Mouse (Mus musculus): Measurements from ENCODE around the gene Frmd3.
"Not testable (repeated sequence)": the region's sequence is repeated elsewhere in the genome, so short reads cannot be mapped to it uniquely, and the experiment has no call there.

The Frmd3 gene

DNA sequence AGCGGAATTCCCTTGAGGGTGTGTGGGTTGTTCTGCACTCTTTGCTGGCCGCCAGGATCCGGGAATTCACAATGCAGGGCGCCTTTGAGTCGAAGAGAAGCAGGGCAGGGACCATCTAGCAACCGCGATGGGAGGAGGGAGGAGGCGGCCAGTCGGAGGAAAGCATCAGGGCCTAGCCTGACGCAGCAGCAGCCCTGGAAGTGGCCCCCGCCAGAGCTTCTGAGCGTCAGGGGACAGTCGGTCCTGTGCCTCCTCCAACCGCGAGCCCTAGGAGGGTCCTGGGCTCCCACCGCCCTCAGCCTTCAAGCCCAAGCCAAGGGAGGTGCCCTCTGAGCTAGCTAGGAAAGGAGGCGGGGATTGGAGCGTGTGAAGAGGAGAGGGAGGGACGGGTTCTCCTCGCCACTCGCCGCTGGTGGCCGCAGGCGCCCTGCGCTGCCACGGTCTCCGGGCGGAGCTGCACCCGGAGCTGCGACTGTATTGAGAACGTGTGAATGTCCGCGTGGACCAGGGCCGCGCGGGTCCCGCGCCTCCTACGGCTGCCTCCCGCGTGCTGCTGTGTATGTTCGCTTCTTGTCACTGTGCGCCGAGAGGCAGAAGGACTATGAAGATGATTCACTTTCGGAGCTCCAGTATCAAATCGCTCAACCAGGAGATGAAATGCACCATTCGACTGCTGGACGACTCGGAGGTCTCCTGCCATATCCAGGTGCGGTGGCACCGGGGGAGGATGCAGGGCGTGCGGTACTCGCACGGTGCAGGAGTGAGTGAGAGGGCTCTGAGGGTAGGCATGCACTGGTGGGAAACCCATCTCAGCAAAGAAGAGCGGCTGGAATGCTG is at the start of gene Frmd3:
TSS of gene Frmd3 (plus strand) at position 232 of the 837 bp plus-strand sequence.
- DNase-seq: peak; percentile 84

DNA sequence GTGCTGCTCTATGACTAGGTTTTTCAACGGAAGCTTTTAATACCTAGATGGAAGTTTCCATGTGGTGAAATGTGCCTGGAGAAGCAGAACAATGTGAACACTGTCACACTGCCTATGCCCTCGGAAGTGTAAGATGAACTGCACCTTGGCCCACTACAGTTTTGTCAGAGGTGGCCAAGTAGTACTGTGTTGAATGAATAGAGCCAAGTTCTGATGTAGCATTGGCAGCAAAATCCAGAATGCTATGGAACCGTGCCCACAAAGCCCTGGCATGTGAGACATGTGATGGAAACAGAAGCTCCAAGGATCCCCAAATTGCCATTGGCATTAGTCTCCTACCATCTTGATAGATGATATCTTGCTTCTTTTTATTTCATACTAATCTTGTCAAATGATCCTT is 32.8 kb upstream of the Frmd3 start:
- no peak for DNase-seq

DNA sequence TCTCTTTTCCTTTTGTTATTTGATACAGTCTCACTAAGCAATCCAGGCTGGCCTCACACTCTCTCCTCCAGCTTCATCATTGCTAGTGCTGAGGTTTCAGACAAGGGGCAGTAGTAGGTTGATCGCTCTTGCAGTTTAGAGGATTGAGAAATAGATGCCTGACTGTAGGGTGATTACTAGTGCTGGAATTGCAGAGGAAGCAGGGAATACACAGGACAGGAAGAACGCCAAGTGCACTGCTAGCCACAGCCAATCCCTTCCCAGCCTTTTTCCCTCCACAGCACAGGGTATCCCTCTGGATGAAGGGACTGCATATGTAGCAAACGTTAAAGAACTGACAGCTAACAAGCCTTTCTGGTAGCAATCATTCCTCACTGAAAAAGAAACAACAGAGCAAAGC is 965 bp upstream of the Frmd3 start:
- no peak for DNase-seq

DNA sequence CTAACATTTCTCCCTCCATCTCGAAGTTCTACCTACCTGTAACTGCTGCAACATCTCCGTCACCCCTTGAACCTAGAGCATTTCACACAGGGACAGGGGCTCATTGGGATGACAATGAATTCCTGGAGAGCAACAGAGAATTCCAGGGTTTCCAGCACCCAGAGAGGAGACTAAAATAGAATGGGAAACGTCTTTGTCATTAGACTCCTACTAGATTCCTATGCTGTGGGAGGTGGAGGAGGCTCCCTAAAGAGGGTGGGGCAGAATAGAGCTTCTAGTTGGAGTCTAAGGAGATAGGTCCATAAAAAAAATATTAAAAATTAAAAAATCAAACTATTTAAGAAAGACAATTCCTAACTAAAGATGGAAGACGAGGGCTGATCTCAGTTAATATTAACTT is 542 bp upstream of the Frmd3 start:
- DNase-seq: no peak

GRCm38 (mm10) chr4:74014048-74014500 is 832 bp downstream of the Frmd3 start:
- DNase-seq: peak; percentile 36

- no peak for DNase-seq
Measured at GRCm38 (mm10) chr4:74020084-74020483, 6.8 kb downstream of the Frmd3 start.

GRCm38 (mm10) chr4:74043226-74043625 is 30.0 kb downstream of the Frmd3 start:
- DNase-seq: no peak

DNA sequence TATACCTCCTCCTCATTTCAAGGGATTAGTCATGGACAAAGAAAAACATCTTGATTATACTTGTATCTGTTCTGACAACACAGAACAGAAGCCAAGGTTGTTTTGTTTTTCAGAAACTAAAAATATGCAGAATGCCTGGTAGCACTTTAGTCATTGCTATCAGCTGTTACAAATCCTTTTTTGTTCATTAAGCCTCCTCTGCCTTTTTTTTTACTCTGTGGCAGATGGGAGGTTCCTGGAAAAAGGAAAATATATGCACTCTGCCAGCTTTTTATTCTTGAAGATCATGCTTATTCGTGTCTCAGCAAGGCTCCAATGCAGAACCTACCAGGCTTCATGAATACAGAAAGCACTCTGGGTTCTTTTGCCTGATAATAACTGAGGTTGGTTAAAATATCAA is 38.5 kb downstream of the Frmd3 start:
- DNase-seq: no peak

DNA sequence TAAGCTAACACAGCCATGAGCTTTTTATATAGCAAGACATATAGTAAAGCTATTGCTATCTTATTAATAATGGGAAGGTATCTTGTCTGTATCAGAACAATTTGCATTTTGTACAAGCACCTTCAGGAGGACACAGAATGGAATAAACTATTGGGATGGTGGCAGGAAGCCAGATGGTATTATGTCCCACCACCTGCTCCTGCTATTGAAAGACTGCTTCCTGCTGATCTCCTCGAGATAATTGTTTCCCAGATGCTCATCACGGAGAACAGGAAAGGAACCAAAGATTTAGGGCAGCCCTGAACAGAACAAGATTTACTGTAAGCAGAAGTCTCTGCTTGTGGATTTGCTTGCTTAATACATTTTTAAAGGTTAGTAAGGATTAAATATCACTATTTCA is 63.5 kb downstream of the Frmd3 start:
- no peak for DNase-seq

DNA sequence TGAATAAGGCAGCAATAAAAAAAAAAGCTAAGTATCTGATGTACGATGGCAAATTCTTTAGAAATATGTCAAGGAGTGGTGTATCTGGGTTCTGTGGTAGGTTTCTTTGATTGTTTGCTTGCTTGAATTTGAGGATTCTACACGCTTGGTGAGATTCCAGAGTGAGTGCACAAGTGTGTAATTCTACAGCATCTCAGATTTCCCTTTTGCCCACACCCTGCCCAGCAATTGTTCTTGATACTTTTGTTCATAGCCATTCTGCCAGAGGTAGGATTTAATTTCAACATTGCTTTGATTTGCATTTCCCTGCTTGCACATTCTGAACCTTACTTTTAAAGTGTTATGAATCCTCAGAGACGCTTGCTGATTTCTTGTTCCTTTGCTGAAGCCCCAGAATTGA is 97.6 kb downstream of the Frmd3 start:
- no peak for DNase-seq

- DNase-seq: no peak
Measured at GRCm38 (mm10) chr4:74191528-74191927, 178.3 kb downstream of the Frmd3 start.

DNA sequence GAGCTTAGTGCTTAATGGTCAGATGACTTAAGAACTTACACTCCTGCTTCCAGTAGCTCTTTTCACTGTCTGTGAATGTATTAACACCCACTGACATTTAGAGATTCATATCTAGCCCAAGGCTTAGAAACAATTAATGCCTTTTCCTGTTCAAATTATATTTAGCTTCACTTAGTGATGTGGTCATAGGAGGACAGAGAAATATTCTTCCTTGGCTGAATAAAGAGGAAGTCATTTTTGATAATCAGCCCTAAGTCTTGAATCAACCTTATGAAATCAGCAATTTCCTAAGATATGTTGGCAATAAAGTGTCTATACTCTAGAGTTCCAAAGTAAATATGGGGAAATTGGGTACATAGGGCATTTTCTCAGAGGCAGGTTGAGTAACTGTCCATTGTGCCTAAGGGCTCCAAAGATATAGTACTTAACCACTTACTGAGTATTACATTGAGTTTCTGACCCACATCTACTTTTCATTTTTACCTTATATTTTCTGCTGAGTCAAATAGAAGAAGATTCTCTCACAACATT is 188.1 kb downstream of the Frmd3 start:
- no peak for DNase-seq

DNA sequence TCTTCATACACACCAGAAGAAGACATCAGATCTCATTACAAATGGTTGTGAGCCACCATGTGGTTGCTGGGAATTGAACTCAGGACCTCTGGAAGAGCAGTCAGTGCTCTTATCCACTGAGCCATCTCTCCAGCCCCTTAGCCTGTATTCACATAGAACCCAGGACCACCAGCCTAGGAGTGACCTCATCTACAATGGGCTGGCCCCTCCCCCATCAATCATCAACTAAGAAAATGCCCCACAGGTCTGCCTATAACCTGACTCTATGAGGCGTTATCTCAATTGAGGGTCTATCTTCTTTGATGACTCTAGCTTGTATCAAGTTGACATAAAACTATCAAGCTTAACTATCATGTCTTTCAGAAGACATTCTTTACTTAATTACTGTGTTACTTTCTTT is 208.5 kb downstream of the Frmd3 start:
- not testable (repeated sequence) for DNase-seq

DNA sequence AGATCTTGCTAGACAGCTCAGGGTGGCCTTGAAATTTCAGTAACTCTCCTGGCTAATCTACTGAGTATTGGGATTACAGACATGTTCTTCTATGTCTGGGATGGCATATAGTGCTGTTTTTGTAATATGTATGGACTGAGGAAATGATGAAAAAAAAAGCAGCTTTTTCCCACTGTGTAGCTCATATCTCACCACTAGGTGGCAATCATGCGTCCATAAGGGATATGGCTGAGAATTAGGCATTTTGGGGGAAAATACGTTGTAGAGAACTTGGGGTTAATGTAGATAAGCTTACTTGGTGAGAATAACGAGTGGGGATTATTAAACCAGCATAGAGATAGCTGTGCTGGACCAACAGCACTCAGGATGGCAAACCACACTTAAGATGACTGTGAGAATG is 209.1 kb downstream of the Frmd3 start:
- DNase-seq: peak; percentile 50

- no peak for DNase-seq
Measured at GRCm38 (mm10) chr4:74224210-74224609, 211.0 kb downstream of the Frmd3 start.

- peak; percentile 8 for DNase-seq
Measured at GRCm38 (mm10) chr4:74230994-74231393, 217.8 kb downstream of the Frmd3 start.

DNA sequence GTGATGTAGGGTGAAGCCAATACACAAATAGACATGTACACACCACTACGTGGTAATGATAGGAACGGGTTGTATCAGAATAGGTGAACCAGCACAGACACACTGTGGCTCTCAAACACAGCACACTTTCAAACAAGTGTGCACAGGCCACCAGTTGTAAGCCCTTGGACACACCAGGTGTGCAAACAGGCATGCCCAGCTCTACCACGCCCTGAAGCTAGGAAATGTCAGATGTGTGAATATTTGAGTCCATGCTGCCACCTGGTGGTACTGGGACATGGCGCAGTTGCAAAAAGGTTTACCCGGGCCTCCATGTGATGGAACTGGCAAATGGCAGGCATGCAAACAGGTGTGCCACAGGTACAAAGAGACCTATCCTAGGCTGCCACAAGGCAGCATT is 218.2 kb downstream of the Frmd3 start:
- peak; percentile 65 for DNase-seq

DNA sequence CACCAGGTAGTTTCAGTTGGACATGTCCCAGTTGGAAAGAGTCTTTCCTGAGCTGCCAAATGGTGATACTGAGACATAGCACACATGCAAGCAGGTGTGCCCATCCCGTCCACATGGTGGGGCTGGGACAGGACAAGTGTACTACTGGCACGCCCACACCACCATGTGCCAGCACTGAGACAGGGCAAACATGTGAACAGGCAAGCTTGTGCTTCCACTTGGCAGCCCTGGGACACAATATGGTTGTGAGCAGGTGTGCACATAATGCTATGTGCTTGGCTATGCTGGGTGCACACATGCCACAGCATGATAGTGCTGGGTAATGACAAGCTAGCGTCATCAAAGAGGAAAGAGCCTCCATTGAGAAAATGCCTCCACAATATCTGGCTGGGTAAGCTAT is 220.3 kb downstream of the Frmd3 start:
- no peak for DNase-seq

- DNase-seq: no peak
Measured at GRCm38 (mm10) chr4:74242176-74242575, 228.9 kb downstream of the Frmd3 start, which contains the start of gene Kdm4c. Gene Kdm4c (plus strand): TSS chr4:74242497.

All from embryo, embryonic 11 days (tissue).